Mouse (Mus musculus) megakaryocyte, embryonic 14.5 days (primary cell): ENCODE measurements around the gene Gm7029.

ENCODE experiments used
- FLI1 ChIP-seq: IDR thresholded peaks from 2 replicates; pipeline ENCODE4 v1.6.1; 2012; ENCODE audit warnings: low read length, inconsistent platforms, mixed read lengths
- GATA1 ChIP-seq: IDR thresholded peaks from 3 replicates; pipeline ENCODE4 v1.6.1; 2012; ENCODE audit warnings: mixed read lengths, low read length, inconsistent platforms, borderline replicate concordance

DNA sequence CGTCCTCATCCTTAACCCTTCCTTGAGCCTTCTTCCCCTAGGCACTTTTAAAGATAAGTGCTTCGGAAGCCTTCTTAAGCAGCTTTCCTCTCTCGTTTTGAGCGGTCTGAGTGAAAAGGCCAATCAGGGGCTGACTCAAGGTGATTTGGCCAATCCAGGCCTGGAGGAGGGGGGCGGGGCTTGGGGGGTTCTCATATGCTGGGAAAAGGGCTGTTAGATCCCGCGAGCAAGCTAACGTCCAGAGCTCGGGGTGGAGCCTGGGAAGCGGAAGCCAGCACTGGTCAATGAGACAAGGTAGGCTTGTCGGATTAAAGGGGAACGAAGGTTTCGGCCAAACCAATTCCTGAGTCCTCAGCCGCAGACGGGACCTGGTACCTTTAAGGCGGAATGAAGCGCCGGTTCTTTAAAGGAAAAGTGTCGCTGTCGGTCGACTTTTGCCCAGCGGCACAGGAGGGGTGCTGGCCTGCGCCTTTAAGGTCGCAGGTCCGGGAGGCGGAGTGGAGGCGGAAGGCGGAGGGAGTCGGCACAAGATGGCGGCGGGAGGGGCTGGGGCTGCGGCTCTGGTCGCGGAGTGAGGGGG lies 42.1 kb downstream of the Gm7029 start, which contains the start of the genes Tapbp and Zbtb22:
- TF ChIP-seq GATA1 (no peak), FLI1 (no peak)
